Mouse (Mus musculus): ENCODE data around the gene Slmap.
"Not testable (repeated sequence)": the region's sequence is repeated elsewhere in the genome, so short reads cannot be mapped to it uniquely, and the experiment has no call there.

The Slmap gene

DNA sequence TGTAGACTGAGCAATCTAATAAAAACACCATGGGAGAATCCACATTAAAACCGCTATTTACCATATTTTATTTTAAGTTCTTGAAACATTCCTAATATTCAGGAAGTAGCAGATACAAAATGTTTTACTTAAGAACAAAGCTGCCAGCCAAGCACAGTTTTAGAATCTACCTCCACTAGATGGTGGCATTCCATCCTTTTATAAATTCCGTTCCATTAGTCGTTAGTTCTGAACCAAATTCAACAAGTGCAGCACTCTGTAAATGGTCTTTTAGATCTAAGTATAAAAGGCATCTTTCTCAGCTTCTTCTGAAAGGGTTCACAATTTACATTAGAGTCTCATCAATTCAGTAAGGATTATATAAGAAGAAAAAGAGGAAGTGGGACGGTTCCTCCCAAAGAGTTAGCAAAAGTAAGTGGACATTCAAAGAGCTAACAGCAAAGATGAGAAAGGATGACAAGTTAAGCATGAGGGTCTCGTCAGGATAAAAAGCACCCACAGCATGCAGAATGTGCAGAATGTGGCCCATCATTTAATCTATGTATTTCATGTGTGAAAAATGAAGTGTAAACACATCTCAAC lies 68.1 kb downstream of the Slmap start:
- no peak for DNase-seq

DNA sequence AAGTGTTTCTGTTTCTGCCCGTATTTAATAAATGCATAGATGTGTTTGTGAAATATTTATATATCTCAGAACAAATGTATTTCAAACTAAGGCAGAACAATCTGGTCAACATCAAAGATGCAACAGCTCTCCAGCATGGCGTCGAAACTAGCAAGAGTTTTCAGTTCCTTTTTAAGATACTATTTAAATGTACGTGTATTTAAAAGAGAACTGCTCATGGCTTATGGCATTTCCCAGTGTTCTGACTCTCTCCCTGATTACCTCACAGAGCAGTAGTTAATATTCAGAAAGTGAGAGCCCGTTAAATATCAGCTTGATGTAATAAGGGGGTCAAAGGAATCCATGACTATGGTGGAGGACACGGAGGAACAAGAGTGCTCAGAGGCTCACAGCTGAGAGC lies 68.8 kb downstream of the Slmap start:
- no peak for DNase-seq

DNA sequence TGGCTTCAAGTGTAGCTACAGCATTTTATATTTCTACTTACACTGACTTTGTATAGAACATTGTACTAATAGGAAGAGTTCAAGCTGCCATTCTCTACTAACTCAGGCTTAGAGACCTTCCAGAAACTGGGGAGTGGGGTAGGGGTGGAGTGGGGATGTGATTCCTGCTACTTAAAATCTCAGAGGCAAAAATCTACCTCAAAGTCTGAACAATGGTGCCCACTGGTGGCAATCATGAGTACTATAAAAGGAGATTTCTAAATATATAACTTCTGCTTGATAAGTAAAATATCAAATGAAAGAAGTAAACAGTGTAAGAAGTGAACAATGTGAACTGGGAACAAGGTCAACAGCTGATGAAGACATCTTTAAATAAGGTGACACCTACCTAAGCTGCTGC lies 75.2 kb downstream of the Slmap start:
- peak; percentile 34 for DNase-seq

DNA sequence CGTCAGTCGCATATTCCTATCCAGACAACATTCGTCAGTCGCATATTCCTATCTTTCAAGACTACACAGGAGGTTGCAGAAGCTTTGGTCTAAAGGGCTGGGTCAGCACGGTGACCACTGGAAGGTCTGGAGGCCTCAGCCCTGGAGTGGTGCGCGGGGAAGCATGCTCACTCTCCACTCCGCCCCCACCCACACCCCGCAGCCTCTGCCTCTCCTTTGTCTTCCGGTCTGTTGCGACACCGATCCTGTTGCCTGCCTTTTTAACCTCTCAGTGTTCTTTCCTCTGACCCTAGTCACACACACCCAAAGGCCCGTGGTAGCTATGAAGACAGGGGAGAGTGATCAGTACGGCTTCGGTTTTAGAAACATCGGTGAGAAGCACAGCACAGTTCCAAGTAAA lies 79.9 kb downstream of the Slmap start:
- no peak for DNase-seq

DNA sequence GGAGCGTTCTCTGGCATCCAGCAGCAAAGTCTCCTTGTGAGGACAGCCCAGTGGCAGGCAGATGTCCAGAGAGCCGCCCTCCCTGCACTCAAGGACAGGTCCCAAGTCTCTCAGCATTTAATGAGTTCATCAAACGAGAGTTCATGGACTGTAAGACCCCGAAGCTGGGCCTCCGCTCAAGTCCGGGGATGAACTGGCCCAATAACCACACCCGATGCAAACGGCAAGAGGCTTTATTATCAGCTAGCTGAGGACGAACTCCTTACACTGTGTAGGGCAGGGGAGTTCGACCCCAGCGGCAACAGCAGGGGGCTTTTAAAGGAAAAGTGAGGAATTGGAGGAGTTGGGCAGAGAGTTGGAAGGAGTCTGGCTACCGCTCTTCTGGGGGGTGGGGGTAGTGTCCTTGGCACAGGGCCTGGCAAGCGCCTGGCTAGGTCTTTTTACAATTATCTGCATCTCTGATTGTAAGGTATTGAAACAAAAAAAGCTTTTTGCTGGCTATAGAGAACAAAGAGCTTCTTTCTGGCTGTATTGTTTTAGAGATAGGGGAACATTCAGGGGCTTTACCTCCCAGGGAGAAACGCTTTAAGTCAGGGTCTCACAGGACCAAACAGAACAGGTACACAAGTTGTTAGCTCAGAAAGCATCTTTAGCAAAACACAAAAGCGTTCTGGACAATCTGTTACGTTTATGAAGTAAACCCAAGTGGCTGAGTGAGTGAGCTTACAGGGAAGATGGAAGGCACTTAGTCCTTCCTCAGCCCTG lies 84.5 kb downstream of the Slmap start:
- no peak for DNase-seq

GRCm38 (mm10) chr14:26448581-26448980 lies 86.2 kb downstream of the Slmap start:
- no peak for DNase-seq

DNA sequence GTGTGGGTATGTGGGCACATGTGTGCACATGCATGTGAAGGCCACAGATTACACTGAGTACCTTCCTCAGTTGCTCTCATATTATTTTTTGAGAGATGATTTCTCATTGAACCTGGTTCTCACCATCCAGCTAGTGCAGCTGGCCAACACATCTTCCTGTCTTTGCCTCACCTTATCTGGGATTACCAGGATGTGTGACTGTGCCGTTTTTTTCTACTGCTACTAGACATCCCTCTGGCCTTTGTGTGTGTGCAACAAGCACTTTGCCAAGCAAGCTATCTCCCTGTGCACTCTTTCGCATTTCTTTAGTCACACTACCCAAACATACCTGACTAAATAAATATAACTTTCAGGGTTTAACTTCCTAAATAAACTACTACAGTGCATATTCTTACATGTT lies 87.5 kb downstream of the Slmap start:
- no peak for DNase-seq

DNA sequence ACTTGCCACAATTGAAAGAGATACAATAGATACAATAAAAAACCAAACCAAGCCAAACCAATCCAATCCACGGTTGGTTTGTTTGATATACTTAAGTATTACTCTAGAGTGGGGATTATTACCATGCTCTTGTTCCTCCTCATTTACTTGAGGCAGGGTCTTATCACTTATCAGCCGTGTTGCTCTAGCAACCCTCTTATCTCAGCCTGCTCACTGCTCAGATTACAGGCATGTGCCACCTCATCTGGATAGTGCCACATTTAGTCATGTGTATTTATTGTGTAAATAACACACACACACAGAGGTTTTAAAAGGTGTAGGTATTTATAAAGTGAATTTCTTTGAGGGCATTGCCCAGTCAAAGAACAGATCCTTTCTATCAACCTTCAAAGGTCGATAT lies 88.2 kb downstream of the Slmap start:
- no peak for DNase-seq

- no peak for DNase-seq
Observed at GRCm38 (mm10) chr14:26442534-26442933, 92.2 kb downstream of the Slmap start.

GRCm38 (mm10) chr14:26441041-26441812 lies 93.5 kb downstream of the Slmap start:
- no peak for DNase-seq

- DNase-seq, result no peak
Observed at GRCm38 (mm10) chr14:26439996-26440395, 94.7 kb downstream of the Slmap start.

GRCm38 (mm10) chr14:26437771-26438170 lies 97.0 kb downstream of the Slmap start:
- DNase-seq, result no peak

- DNase-seq, result no peak
Observed at GRCm38 (mm10) chr14:26436304-26436703, 98.4 kb downstream of the Slmap start.

- no peak for DNase-seq
Observed at GRCm38 (mm10) chr14:26432320-26432719, 102.4 kb downstream of the Slmap start.

GRCm38 (mm10) chr14:26431919-26432318 lies 102.8 kb downstream of the Slmap start:
- no peak for DNase-seq

GRCm38 (mm10) chr14:26420231-26420630 lies 114.5 kb downstream of the Slmap start:
- no peak for DNase-seq

DNA sequence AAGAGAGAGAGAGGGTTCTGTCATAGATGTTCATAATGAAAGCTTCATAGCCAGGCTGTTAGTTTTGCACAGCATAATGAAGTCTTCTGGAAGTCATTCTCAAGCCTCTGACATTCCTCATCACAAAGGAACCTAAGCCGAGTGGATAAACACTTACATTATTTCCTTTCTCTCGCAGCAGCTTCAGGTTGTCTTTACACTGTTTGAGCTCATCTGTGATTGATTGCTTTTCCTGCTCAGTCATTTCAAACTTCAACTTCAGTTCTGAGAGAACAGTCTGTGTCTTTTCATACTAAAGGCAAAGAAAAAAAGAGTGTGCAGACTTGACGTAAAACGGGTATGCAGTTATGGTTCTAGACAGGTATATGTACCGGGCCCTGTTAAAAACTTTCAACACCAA lies 116.8 kb downstream of the Slmap start:
- no peak for DNase-seq

- no peak for DNase-seq
Observed at GRCm38 (mm10) chr14:26417088-26417487, 117.6 kb downstream of the Slmap start.

GRCm38 (mm10) chr14:26413581-26413980 lies 121.2 kb downstream of the Slmap start:
- no peak for DNase-seq

- DNase-seq, result no peak
Observed at GRCm38 (mm10) chr14:26406746-26407145, 128.0 kb downstream of the Slmap start.

DNA sequence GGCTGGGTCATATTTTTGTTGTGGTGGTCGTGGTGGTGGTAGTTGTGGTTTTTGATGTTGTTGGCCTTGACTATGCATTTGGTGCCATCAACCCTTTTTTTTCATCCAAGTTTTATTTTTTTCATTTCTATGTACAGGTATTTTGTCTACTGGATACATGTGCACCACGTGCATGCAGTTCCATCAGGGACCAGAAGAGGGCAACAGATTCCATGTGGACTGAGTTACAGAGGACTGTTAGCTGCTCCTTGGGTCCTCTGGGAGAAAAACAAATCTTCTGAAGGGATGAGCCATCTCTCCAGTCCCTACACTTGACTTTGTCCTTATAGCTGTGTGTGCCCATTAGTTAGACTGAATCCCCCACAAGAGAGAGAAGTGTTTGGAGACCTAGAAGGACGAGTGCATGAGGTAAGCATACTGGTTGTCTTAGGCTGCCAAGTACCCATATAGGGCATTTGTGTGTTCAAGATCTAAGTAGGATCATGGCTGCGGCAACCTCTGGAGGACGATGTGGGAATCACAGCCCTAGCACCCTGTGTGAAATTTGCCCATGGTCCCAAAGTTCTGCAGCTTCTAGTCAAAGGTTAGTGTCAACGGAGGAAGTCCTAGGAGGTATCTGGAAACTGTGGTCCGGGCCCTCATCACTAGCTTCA lies 136.1 kb downstream of the Slmap start:
- no peak for DNase-seq

GRCm38 (mm10) chr14:26391866-26392265 lies 142.9 kb downstream of the Slmap start:
- DNase-seq, result no peak

- not testable (repeated sequence) for DNase-seq
Observed at GRCm38 (mm10) chr14:26388961-26389360, 145.8 kb downstream of the Slmap start.

Data from right cerebral cortex, adult 18-20 months (tissue).